Mouse (Mus musculus): Measurements from ENCODE around the gene Hmbs. TPM values are rescaled to one million over a fixed set of nuclear protein-coding genes. Genes with fewer than 3 reads are reported as not detected.

Hmbs gene
- total RNA-seq, 2 experiments from 2014 or later = 18.9 to 32.5 TPM

GRCm38 (mm10) chr9:44292490-44292889 is 51.5 kb downstream of the Hmbs start:
- DNase-seq (ENCODE audit: low spot score in 2 of 2) = peak in 1 of 2 experiments; percentile 41

GRCm38 (mm10) chr9:44288959-44289291 is 55.1 kb downstream of the Hmbs start:
- DNase-seq (ENCODE audit: low spot score in 2 of 2) = no peak

- DNase-seq (ENCODE audit: low spot score in 2 of 2) = peak in 1 of 2 experiments; percentile 67
Observed at GRCm38 (mm10) chr9:44288076-44288958, 55.7 kb downstream of the Hmbs start, which contains the start of gene Abcg4. Gene Abcg4, minus strand, starts transcription at chr9:44288615.

GRCm38 (mm10) chr9:44287401-44288075 is 56.5 kb downstream of the Hmbs start:
- peak; percentile 47 to 56 for DNase-seq (ENCODE audit: low spot score in 2 of 2)

- no peak for DNase-seq (ENCODE audit: low spot score in 2 of 2)
Observed at GRCm38 (mm10) chr9:44287003-44287400, 57.0 kb downstream of the Hmbs start.

Small RNA genes within 50 kb of the gene (microRNA-seq; reads per million reads assigned to microRNA genes)
- gene Gm44335 = 0 reads per million in 2 experiments

Other genes starting within 250 kb of the Hmbs start
- gene Mfrp, start 242.5 kb downstream of the Hmbs start, total RNA-seq (2021) = 1 to 10 TPM in 1 of 2 experiments, not detected in 1; 2.4 TPM
- 10 to 100 TPM; 16.0 to 17.6 TPM for gene C1qtnf5, start 237.0 kb downstream of the Hmbs start, total RNA-seq (2021)
- gene Gm49380, start 230.7 kb downstream of the Hmbs start, total RNA-seq (2021) = under 1 TPM in 1 of 2 experiments, not detected in 1; 0.43 TPM
- gene Rnf26, start 230.7 kb downstream of the Hmbs start, total RNA-seq (2021) = 10 to 100 TPM; 30.5 to 30.6 TPM
- gene Mcam, start 209.8 kb downstream of the Hmbs start, total RNA-seq (2021) = 10 to 100 TPM; 18.8 to 21.8 TPM
- 10 to 100 TPM; 55.1 to 58.4 TPM for gene Cbl, start 110.2 kb downstream of the Hmbs start, total RNA-seq (2021)
- gene Ccdc153, start 103.6 kb downstream of the Hmbs start, total RNA-seq (2021) = 1 to 10 TPM; 7.2 to 9.2 TPM
- 1 to 10 TPM in 1 of 2 experiments, under 1 TPM in 1; 0.98 to 1.0 TPM for gene Pdzd3, start 92.8 kb downstream of the Hmbs start, total RNA-seq (2021)
- 10 to 100 TPM; 11.5 to 11.6 TPM for gene Nlrx1, start 75.6 kb downstream of the Hmbs start, total RNA-seq (2021)
- 10 to 100 TPM; 73.5 to 76.2 TPM for gene Abcg4, start 55.6 kb downstream of the Hmbs start, total RNA-seq (2021)
- gene Hinfp, start 38.6 kb downstream of the Hmbs start, total RNA-seq (2021) = 10 to 100 TPM; 25.9 to 26.5 TPM
- gene C2cd2l, start 23.9 kb downstream of the Hmbs start, total RNA-seq (2021) = 100 to 1,000 TPM; 108 to 115 TPM
- 10 to 100 TPM; 16.5 to 18.5 TPM for gene Dpagt1, start 18.2 kb downstream of the Hmbs start, total RNA-seq (2021)
- gene H2afx, start 9.5 kb downstream of the Hmbs start, total RNA-seq (2021) = 10 to 100 TPM; 69.9 to 74.3 TPM
- gene Vps11, start 17.4 kb upstream of the Hmbs start, total RNA-seq (2021) = 10 to 100 TPM; 39.6 to 44.2 TPM
- gene Hyou1, start 35.3 kb upstream of the Hmbs start, total RNA-seq (2021) = 10 to 100 TPM; 87.6 to 89.7 TPM
- gene Slc37a4, start 52.6 kb upstream of the Hmbs start, total RNA-seq (2021) = 10 to 100 TPM; 36.4 to 39.0 TPM
- 100 to 1,000 TPM; 701 to 748 TPM for gene Rps25, start 62.9 kb upstream of the Hmbs start, total RNA-seq (2021)
- 100 to 1,000 TPM in 1 of 2 experiments, 10 to 100 TPM in 1; 84.2 to 109 TPM for gene Trappc4, start 63.4 kb upstream of the Hmbs start, total RNA-seq (2021)
- gene Ccdc84, start 74.3 kb upstream of the Hmbs start, total RNA-seq (2021) = 10 to 100 TPM; 20.7 to 22.4 TPM
- gene Foxr1, start 96.9 kb upstream of the Hmbs start, total RNA-seq (2021) = not detected
- not detected for gene Upk2, start 110.7 kb upstream of the Hmbs start, total RNA-seq (2021)
- gene Bcl9l, start 138.6 kb upstream of the Hmbs start, total RNA-seq (2021) = 10 to 100 TPM; 91.2 to 97.7 TPM
- not detected for gene Cxcr5, start 217.6 kb upstream of the Hmbs start, total RNA-seq (2021)

Data from layer of hippocampus, postnatal 10 days (tissue).